Mouse (Mus musculus) cerebellum, postnatal 14 days (tissue): ENCODE measurements around the gene Sugp2.

ENCODE experiments used
- DNase-seq, 2 experiments: peaks; one replicate each; pipeline ENCODE4 v3.0.0; 2021; ENCODE audit warnings: mixed read lengths in 2 of 2

Sugp2 gene

DNA sequence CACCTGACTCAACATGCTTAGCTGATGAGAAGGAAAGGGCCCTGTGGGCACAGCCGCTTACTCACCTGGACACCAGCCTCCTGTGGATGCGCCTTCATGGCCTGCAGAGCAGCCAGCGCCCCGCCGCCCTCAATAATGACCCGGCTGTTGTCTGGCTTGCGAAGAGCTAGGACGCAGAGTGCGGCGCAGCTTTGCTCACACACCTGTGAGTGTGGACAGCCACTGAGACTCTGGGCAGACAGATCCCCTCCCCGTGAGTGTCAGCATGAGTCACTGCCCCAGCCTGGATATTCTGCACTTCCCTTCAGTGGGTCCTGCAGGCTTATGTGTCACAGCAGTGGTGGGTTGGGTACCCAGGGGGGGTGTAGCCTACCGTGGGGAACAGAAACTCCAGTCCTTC is 12.0 kb upstream of the Sugp2 start:
- no peak for DNase-seq

DNA sequence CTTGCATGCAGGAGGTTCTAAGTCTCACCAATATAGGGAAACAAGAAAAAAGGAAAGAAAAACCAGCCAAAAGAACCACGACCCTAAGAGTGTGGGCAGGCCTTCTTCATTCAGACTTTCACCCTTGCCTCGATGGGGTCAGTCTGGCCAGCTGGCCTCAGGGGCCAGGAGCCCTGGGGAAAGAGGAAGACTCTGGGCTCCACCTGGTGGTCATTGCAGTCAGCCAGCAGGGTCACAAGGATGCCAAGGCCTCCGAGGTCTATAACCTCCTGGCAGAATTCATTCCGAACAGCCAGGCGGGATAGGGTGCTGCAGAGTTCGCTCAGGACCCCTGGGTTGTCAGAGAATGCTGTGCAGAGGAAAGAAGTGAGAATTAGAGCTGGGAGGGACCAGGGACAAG is 10.7 kb upstream of the Sugp2 start:
- DNase-seq, result peak; percentile 58 to 63

DNA sequence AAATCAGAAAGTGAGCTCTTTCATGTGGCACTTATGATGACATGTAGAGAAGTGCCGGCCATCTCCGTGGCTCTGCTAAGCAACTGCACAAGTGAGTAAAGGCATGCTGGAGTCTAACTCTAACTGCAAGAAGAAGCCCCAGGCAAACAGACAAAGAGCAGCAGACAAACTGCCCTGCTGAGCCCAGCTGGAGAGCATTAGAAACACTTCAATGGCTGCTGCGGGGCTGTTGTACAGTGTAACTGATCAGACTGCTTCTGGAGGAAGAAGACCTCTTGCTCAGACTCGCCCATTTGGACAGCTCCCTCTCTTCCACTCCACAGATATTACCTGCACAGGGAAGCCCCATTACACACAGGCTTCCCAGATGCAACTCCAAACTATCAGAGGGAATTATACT is 6.0 kb upstream of the Sugp2 start:
- DNase-seq, result no peak

DNA sequence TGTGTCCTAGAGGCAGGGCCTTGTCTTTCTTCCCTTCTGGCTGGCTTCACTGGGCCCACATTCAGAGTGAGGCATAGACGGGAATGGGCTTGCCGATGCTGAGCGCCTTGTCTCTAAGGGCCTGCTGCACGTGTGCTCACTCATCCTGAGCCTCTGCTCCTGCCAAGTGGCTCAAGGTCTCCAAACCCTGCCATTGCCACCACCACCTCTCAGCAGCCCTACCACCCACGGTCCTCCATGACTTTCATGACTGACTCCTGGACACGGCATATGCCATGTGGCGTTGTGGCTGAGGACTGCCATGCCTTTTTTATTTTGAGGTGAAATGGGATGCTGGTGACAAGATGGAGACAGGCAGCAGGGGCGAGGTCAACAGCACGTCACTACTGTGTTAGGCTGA is 3.2 kb upstream of the Sugp2 start:
- no peak for DNase-seq

DNA sequence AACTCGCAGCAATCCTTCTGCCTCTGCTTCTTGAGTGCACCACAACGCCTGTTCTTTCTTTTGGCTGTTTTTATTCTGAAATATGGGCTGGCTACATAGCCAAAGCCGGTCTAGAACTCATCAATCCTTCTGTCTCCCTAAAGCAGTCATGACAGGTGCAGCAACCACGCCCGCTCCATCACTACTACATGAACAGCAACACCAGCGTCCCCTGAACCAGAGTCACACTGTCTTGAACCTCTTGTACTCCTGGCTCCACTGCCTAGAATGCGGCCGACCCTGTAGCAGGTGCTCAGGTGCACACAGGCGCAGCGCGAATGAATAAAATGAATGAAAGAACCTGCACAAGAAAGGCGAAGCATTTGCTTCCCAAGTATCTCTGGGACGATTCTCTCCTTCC is 420 bp upstream of the Sugp2 start:
- DNase-seq, result no peak

DNA sequence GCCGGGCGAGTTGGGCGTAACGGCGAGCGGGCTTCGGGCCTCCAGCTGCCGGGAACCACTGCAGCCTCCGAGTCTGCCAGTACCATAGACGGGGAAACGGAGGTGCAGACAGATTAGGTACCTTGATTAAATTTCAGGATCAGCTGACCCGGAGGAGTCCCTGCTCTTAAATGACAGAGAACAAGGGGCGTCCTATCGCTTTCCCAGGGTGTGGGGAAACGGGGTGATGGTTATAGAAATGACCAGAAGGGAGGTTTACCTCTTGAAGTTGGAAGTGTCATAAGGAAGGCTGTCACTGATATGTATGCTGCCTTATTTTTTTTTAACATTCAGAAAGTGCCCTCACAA is 729 bp downstream of the Sugp2 start:
- no peak for DNase-seq

DNA sequence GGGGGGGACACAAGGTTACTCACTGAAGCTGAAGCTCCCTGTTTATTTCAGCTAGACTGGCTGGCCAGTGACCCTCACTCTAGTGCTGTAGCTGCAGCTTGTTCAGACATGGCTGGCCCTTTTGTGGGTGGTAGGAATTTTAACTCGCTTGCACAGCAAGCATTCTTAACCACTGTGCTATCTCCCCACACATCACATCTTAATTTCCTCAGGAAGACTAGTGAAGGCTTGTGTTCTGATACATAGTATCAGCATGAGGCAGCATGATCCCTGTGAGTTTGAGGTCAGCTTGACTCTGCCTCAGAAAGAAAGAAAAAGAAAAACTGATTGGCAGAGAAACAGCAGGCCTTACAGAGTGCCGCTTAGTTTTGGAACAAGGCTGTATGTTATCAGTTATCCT is 3.8 kb downstream of the Sugp2 start:
- DNase-seq, result no peak

DNA sequence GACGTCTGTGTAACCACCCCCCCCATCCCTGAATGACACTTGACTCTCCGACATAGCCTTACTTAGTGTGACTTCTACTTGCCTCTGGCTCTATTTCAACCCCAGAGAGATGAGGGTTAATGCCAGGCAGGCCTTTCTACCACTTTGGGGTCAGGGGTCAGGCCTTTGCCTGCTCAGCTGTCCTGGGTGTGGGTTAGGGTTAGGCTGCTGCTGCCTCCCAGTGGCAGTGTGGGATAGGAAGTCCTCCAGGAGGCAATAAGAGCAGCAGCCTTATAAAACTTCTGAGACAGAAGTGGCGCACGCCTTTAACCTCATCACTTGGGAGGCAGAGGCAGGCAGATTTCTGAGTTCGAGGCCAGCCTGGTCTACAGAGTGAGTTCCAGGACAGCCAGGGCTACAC is 6.6 kb downstream of the Sugp2 start:
- DNase-seq, result no peak

DNA sequence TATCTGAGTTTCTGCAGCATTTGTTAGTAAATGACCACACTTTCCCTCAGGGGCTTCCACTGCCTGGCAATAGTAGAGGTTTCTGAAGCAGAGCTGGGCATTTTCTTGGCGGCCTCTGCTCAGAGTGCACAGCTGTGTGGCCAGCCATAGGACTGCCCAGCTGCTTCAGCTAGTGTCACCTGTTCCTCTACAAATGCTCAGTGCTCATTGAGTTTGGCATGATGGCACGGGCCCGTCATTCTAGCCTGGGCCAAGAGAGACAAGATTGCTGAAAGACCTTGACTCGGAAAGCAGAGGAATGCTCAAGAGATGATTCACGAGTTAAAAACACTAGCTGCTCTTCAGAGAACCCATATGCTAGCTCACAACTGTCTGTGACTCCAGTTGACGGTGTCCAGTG is 12.6 kb downstream of the Sugp2 start:
- DNase-seq, result no peak

DNA sequence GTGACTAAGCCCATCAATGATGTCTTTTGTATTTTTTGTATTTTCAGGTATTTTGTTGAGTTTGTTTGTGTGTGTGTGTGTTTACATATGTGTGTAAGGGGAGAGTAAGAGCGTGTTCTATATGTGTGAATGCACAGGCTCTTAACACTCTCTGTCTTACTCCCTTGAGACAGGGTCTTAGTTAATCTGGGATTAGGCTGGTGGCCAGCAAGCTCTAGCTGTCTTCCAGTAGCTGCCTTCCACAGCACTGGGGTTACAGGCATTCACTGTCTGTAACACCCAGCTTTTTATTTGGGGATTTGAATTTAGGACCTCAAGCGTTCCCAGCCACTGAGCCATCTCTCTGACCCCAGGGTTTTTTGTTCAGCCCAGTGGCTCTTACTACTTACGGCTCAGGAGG is 13.8 kb downstream of the Sugp2 start:
- DNase-seq, result no peak

DNA sequence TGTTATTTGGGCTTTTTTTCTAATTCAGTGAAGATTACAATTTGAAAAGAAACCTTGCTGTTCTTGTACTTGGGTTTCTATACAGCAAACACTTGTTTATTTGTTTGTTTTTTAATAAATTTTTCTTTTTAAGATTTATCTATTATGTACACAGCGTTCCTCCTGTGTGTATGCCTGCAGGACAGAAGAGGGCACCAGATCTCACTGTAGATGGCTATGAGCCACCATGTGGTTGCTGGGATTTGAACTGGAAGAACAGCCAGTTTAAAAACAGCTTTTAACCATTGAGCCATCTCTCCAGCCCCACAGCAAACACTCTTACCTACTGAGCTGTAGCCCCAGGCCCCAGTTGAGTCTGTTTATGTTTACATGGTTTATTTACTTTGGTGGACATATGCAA is 20.6 kb downstream of the Sugp2 start:
- DNase-seq, result no peak

DNA sequence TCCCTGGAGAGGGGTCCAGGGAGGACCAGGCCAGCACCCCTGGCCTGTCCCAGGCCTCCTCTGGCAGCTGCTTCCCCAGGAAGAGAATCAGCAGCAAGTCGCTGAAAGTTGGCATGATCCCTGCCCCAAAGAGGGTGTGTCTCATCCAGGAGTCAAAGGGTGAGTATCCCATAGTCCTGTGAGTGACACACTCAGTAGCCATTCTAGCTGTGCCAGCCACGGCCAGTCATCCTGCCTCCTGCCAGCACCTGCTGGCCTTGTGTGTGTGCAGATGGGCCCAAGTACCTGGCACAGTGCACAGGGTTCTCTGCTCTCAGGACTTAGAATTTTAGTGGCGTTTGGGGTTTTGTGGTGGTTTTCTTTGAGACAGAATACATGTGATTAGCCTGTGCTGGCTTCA is 23.4 kb downstream of the Sugp2 start:
- DNase-seq, result peak; percentile 29 to 43

DNA sequence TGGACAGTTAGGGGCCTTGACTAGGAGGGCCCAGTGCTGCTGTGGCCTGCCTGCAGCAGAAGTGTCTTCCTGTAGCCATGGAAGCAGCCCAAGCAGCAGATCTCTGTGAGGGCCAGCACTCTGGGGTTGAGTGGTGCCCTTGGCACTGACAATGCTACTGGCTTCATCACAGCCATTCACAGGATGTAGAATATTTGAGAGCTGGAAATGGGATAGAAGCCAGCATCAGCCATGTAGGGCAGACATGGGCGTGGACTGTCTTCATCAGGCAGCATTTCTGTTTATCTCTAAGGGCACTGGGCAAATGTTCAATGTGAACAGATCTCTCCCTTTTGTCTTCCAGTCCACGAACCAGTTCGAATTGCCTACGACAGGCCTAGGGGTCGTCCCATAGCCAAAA is 24.6 kb downstream of the Sugp2 start:
- no peak for DNase-seq

DNA sequence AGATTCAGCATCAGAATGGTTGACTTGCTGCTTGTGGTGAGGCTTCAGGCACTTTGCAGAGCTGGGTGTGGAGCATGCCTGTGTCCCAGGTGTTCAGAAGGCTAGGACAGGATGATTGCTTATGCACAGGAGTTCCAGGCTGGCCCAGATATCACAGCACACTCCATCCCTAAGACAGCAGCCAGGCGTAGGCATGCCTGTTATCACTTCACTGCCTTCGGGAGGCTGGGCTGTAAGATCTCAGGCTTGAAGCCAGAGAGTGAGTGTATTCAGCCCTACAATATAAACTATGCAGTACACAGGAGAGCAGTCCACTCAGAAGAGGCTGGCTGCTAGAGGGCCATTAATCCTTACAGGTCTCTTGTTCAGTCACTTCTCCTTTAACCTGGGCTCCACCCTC is 25.0 kb downstream of the Sugp2 start:
- DNase-seq, result no peak

DNA sequence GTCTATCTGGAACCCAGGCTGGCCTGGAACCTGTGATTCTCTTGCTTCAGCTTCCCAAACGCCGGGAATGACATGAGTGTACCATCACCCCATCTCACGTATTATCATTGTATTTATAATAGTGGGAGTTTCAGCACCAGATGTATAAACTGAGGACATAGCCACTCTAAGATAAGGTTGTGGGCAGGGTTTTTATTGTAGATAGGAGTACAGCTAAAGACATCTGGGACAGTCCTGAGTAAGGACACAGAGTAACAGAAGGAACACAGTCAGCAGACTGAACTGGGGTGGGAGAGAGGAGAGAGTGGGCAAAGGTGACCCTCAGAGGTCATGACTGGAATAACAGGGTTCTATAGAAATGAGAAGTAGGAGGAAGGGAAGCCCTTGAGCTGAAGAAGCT is 33.6 kb downstream of the Sugp2 start:
- DNase-seq, result no peak

DNA sequence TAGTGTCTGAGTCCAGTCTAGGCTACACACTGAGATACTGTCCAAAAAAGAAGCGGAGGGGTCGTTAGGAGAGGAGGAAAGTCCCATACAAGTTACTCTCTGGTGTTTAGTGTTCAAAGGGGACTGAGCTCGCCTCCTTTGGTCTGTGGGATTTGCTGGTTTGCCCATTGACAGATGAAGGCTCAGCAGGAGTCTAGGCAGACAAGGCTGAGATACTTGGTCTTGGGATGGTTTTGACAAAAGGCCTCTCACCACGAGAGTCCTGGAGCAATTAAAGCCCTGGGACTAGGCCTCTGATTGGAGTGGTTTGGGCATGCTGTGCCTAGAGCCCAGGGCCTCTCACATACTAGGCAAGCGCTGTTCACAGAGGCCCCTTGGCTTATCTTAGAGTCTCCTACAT is 34.3 kb downstream of the Sugp2 start:
- peak in 1 of 2 experiments; percentile 48 for DNase-seq

DNA sequence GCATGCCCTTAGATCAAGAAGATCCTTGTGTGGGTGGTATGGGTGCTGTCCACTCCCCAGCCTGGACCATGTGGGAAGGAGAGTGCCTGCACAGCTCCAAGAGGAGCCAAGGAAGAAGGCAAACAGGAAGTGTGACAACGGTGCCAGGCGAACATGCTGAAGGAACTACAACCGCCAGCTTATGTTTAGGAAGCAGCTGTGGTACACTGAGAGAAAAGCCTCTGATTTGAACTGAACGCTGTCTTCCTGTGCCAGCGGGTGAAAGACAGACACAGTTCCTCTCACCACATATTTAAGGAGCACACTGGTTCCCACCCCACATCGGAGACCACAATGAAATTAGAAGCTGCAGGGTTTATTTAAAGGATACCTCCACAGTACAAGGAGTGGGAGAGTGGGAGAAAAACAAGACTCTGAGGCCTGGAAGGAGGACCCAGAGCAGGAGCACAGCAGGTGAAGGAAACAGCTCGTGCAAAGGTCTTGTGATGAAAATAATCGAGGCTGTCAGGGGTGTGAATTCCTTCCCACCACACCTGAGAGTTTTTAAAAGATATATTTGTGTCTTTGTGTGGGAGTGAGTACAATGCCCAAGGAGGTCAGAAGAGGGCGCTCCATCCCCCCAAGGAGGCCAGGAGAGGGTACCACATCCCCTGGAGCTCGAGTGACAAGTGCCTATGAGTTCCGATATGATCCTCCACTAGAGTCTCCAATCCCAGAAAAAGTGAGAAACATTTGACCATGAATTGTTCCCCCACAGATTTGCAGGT is 35.0 kb downstream of the Sugp2 start:
- peak; percentile 26 to 59 for DNase-seq

DNA sequence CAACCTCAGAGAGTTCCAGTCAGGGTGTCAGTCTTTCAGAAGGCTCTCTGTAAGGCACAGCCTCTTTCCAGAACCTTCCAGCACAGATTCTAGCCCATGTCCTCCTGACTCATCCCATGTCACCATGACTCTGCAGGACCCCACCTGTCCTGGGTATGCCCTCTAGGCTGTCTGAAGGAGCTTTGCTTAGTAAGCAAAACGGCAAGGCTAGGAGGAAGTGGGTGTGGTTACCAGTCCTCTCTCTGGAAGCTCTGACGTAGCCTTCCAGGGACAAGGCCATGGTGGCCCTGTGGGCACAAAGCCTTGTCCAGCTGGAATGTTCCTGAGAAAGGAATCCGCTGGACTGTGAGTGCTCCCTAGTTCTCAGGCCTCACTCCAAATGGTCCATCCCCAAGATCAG is 38.9 kb downstream of the Sugp2 start:
- DNase-seq, result no peak

DNA sequence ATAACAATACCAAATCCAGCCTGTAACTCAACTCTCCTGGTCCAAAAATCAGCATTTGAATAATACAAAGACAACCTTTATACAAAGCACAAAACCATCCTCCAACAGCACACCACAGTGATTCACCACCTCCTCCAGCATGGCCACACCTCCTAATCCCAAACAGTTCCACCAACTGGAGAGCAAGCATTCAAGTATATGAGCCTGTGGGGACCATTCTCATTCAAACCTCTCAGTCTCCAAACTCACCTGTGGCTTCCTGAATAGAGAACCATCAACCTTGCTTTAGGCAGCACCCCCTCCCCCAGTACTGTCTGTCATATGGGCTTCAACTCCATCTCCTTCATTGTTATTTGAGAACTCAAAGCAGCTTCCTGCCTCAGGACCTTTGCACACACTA is 40.3 kb downstream of the Sugp2 start:
- no peak for DNase-seq

DNA sequence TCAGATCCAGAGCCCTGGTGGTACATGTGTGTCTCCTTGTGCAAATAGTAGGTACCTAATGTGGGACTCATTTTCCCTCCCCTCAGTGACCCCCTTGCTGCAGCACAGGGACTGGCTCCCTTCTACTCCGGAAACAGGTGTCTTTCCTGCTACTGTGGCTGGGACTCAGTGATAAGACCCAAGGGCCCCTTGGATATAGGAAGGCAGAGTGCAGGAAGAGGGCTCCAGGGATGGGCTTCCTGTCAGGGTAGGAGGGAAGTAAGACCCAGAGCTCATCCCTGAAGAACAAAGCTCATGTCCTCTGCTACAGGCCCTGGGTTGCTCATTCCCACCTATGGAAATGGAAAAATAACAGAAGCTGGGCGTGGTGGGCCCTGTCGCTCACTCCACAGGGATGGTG is 42.5 kb downstream of the Sugp2 start:
- no peak for DNase-seq

DNA sequence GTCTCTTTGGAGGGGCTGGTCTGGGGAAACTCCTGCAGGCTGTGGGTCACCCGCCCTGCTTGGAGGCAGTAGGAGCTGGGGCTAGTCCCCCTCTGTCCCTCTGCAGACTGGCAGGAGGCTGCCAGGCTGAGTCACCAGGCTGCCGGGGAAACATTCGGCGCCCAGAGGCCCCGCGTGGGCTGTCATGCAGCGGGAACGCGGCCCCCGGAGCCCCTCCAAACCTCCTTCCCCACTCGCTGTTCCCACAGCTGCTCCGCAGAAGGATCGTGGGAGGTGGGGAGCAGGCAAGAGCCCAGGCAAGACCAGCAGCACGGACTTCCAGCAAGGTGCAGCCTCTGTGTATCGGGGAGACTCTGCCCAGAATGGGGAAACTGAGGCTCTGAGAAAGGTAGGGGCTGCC is 44.1 kb downstream of the Sugp2 start:
- DNase-seq, result no peak

DNA sequence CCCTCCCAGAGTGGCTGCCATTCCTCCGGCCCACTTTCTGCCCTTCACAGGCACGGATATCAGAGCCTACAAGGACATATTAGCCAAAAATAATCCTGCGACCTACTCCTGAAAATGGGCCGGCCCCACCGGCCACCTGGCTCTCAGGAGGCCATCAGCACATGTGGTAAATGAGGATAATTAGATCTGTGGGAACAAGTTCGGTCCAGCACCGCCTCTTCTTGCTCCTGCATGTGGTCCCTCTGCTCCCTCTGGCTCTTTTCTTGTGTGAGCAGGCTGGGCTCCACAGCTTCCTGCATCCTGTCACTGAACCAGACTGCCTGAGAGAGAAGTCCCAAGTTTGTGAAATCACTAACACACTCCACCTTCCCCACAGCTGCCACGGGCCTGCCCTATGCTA is 45.2 kb downstream of the Sugp2 start:
- no peak for DNase-seq

DNA sequence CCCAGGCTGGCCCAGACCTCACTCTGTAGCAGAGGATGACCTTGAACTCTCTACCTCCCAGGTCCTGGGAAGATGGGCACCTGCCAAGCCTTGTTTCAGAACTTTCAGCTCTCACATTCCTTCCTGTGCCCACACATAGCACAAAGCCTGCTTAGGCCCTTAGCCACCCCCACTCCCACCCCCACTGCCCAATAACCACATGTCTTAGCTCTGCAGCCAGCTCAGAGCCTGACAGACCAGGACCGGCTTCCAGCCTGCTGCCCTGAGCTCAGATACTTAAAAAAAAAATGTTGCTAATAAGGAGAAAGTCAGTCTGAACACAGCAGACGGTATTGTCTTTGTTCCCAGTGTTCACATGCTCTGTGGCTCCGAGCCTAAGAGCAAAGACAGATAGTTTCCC is 47.0 kb downstream of the Sugp2 start:
- DNase-seq, result no peak

DNA sequence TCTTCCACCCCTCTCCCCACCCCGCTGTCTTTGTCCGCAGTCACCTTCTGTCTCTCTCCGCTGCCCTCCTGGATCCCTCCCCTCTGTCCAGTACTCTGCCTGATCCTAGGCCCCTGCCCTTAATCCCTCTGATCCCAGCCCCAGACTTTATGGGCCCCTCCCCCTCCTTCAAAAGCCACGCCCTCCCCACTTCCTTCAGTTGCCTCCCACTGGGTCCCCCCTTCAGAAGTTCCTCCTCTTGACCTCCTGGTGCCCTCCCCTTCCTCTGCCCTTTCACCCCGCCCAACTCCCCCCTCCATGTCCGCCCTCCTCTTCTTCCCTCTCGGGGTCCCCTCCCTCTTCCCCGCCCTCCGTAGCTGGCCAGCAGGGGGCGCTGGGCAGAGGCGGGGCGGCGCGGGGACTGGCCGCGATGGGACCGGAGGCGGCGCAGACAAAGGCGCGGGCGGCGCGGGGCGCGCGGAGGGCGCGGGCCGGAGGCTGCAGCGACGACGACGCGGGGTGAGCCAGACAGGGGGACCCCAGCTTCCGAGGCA is 48.6 kb downstream of the Sugp2 start, which contains the start of gene Homer3:
Homer3 (plus strand) TSS at position 225 of the 533 bp plus-strand sequence.
- peak; percentile 74 to 85 for DNase-seq
